10 mouse cellular contexts compared by ENCODE assay signal in genomic region chr11:117130068-117130467, GRCm38 (mm10). TPM values are rescaled to one million over a fixed set of nuclear protein-coding genes. Genes with fewer than 3 reads are reported as not detected.
DNase-seq lines count a peak whose midpoint lies in the region; ATAC-seq and TF ChIP-seq lines count a peak whose summit lies in the region.
"Had no signal": no experiment of that assay in that cellular context is flagged by ENCODE, and none has a peak within 500 bp of the region (broad histone marks: within the 10 kb centered on the region; RNA-seq: fewer than 3 reads in every experiment).

No protein-coding gene starts in this region.

- no peak overlapping the region for H3K4me2 ChIP-seq in hindbrain, embryonic 16.5 days (ENCODE audit: low read length)
- H3K4me2 ChIP-seq in neural tube, embryonic 15.5 days: no peak overlapping the region

- no peak for ATAC-seq in hindbrain, embryonic 16.5 days
- ATAC-seq in neural tube, embryonic 15.5 days (ENCODE audit: low FRiP score): no peak

- TF ChIP-seq CTCF in left cerebral cortex, adult 2 months (IDR thresholded peaks at IDR 0.05): no peak

- no peak overlapping the region for H3K4me3 ChIP-seq in left cerebral cortex, adult 2 months
- no peak overlapping the region for H3K4me3 ChIP-seq in hindbrain, embryonic 16.5 days (ENCODE audit: low read length)
- H3K4me3 ChIP-seq in neural tube, embryonic 15.5 days (replicated peaks): no peak overlapping the region

- H3K9ac ChIP-seq in hindbrain, embryonic 16.5 days (ENCODE audit: low read depth, low read length): no peak overlapping the region; the same call in 1 of the 2 replicates
- H3K9ac ChIP-seq in neural tube, embryonic 15.5 days (replicated peaks): no peak overlapping the region

- peaks cover 30% of the 10 kb centered on the region for H3K4me1 ChIP-seq in hindbrain, embryonic 16.5 days (ENCODE audit: control insufficient read depth, insufficient read depth, low read depth, low read length)
- peaks cover 46% of the 10 kb centered on the region for H3K4me1 ChIP-seq in neural tube, embryonic 15.5 days

- H3K9me3 ChIP-seq in hindbrain, embryonic 16.5 days (ENCODE audit: control insufficient read depth, low read length): no peaks in the 10 kb centered on the region
- no peaks in the 10 kb centered on the region for H3K9me3 ChIP-seq in neural tube, embryonic 15.5 days (replicated peaks)

- intact Hi-C loops in gastrocnemius, postnatal 14 days (cut with DNase I; ENCODE audit: low total_unique reads): no loop called here
- intact Hi-C loops in left cerebral cortex, adult 2 months (cut with DNase I): no loop called here
- intact Hi-C loops in left cerebral cortex, postnatal 4 days (cut with DNase I): loop anchor here (10.0 kb wide), 1 partner anchor 55 kb away; no protein-coding TSS in a partner anchor

- peak; percentile 42 for DNase-seq in gastrocnemius, postnatal 14 days
- no peak for DNase-seq in gastrocnemius, postnatal 10 days
- no peak for DNase-seq in left cerebral cortex, adult 2 months (ENCODE audit: extremely low spot score in 1 of 2, low spot score in 2 of 2)
- DNase-seq in left cerebral cortex, postnatal 4 days: no peak
- no peak for DNase-seq in urinary bladder, postnatal 4 days (ENCODE audit: low spot score in 2 of 2)
- no peak for DNase-seq in ovary, postnatal 14 days (ENCODE audit: low spot score)
- DNase-seq: embryo, embryonic 11 days; kidney, adult 8-10 months had no signal

- no peaks in the 10 kb centered on the region for H3K27me3 ChIP-seq in hindbrain, embryonic 16.5 days (replicated peaks; ENCODE audit: control insufficient read depth, insufficient read depth, low read length)
- H3K27me3 ChIP-seq in neural tube, embryonic 15.5 days (replicated peaks): no peaks in the 10 kb centered on the region

- H3K27ac ChIP-seq in left cerebral cortex, adult 2 months: peak overlapping the region; percentile 71
- peak overlapping the region; percentile 51; the same call in 1 of the 2 replicates for H3K27ac ChIP-seq in hindbrain, embryonic 16.5 days (ENCODE audit: low read depth, low read length)
- peak overlapping the region; percentile 61; the same call in 1 of the 2 replicates for H3K27ac ChIP-seq in neural tube, embryonic 15.5 days (replicated peaks)

- 0 out of 2 replicates have a peak, but pooled peaks cover 3% of the 10 kb centered on the region for H3K36me3 ChIP-seq in hindbrain, embryonic 16.5 days (ENCODE audit: control insufficient read depth, insufficient read depth, low read length)
- peaks cover 15% of the 10 kb centered on the region; the same call in 1 of the 2 replicates for H3K36me3 ChIP-seq in neural tube, embryonic 15.5 days

- 82% methylated on average over 8 of the region's 8 CpGs for WGBS in hindbrain, embryonic 16.5 days
- WGBS in neural tube, embryonic 15.5 days: 91% methylated on average over 8 of the region's 8 CpGs

RNA-seq across cellular contexts. Expression of gene Sec14l1, which starts 15.1 kb away (rescaled TPM):
- 10 to 100 TPM; 58.1 to 58.7 TPM for total RNA-seq in gastrocnemius, postnatal 14 days (2021)
- 10 to 100 TPM; 91.6 to 93.4 TPM for total RNA-seq in gastrocnemius, postnatal 10 days (2021)
- 100 to 1,000 TPM; 198 to 229 TPM for total RNA-seq in left cerebral cortex, adult 2 months (2021)
- total RNA-seq in left cerebral cortex, postnatal 4 days (2021): 100 to 1,000 TPM; 127 to 130 TPM
- 53.9 and 63.4 TPM in 2 replicates for polyA plus RNA-seq in hindbrain, embryonic 16.5 days (2015; fragmentation: Nextera tagmentation; extraction: Ambion mirVana)
- 52.0 and 52.1 TPM in 2 replicates for polyA plus RNA-seq in neural tube, embryonic 15.5 days (2015; fragmentation: Nextera tagmentation; extraction: Ambion mirVana)
